Mouse (Mus musculus) right cerebral cortex, postnatal 14 days (tissue): ENCODE measurements around the gene Ppp2r5e.

ENCODE experiments used
- DNase-seq: peaks from one replicate; pipeline ENCODE4 v3.0.0; 2022

The Ppp2r5e gene

GRCm38 (mm10) chr12:75424817-75425216 is 171.2 kb downstream of the Ppp2r5e start:
- no peak for DNase-seq

DNA sequence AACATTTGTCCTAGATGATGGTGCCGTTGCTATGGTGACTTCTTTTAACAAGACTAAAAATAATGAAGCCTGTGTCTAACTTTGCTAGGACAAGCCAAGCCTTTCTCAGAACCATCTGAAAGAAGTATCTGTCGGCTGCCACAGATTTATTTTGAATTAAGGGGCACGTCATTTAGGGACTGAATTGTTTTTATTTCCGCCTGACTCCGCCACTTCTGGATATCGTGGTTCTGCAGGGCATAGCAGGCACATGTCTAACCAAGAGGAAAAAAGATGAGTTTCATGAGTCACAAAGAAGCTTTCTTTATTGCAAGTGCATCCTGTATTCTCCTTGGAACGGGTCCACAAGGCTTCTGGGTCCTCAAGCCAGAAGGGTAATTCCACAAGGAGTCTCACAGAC is 171.7 kb downstream of the Ppp2r5e start:
- no peak for DNase-seq

DNA sequence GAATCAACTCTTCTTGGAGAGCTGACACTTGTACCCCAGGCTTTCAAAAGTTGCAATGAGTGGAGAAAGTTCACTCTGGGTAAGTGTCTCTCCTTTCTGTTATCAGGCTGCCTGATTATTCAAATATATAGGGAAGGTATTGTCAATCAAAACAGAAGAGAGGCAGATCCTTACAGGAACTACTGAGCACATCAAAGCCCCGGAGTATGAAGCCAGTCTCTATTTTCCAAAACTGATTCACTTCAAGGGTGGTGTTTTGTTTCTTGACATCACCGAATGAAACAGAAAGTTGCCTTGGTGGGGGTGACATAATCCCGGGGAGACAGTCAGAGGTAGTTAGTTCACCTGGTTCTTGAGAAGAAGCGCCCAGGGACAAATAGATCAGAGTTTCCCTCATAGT is 179.4 kb downstream of the Ppp2r5e start, which contains the start of gene Gphb5:
Gphb5 (minus strand) TSS at position 101 of the 400 bp plus-strand sequence.
- DNase-seq, result no peak

- no peak for DNase-seq
Observed at GRCm38 (mm10) chr12:75414991-75415390, 181.1 kb downstream of the Ppp2r5e start.

DNA sequence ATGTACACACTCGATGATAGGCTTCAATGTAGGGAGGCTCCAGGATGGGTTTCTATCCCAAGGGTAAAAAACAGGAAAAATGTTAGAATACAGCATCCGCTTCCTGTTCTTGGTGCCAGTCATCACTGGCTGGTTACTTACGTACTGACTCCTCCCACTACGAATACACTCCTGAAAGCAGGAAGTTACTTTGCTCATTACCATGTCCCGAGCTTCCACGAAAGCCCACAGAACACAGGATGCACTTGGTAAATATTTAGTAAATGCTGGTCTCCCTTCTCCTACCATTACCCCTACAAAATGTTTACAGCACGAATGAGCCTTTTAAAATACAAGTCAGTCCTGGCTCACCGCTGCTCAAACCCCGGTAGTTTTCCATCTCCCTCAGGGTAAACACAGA is 183.1 kb downstream of the Ppp2r5e start:
- DNase-seq, result no peak
